Mouse (Mus musculus): Measurements from ENCODE around the gene Cdhr2.

DNA sequence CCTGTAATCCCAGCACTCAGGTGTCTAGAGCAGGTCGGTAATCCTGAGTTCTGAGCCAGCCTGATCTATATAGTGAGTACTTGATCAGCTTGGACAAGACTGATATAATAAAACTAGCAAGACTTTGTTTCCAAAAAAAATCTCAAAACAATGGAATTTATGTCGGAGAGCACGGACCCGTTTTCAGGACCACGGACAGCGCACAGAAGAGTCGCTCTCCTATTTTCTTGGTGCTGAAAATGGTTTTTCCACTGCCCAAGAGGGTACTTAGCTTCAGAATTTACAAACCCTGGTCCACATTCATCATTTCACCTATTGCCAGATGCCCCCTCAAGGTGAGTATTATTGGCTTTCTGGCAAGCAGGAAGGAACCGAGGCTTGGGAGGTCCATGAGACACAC is 49.4 kb downstream of the Cdhr2 start:
- TF ChIP-seq CTCF (IDR thresholded peaks at IDR 0.05; ENCODE audit: extremely low read depth, insufficient read depth, low read length) (no peak), POLR2A (IDR thresholded peaks at IDR 0.05; ENCODE audit: extremely low read depth, insufficient read depth, low read length) (no peak)

Measured in cortical plate, adult 2 months (tissue).